Mouse (Mus musculus) heart, postnatal 0 days (tissue): Measurements from ENCODE around the gene Kyat3. TPM values are rescaled to one million over a fixed set of nuclear protein-coding genes. Genes with fewer than 3 reads are reported as not detected.
A peak's percentile ranks its signal among the peaks of the same experiment; 100 is the strongest.

Experiments
- ATAC-seq: fragments of 200-750 bp; cut with Nextera tagmentation; 2 replicates; pipeline ENCODE4 v1.8.0; 2017; ENCODE audit warnings: low read depth, moderate number of reproducible peaks, moderate library complexity; ENCODE audit not compliant: insufficient read depth
- DNase-seq: peaks from one replicate; pipeline ENCODE4 v3.0.0-alpha.2; 2016; ENCODE audit warnings: low spot score
- H3K27ac ChIP-seq: fragments of 300-500 bp; sonication (generic); 2 replicates; pipeline ENCODE4 v1.5.1; 2014; ENCODE audit warnings: low read depth, mild to moderate bottlenecking
- H3K27me3 ChIP-seq: fragments of 300-500 bp; sonication (generic); 2 replicates; pipeline ENCODE4 v1.6.1; 2014; ENCODE audit warnings: low read length, mixed read lengths; ENCODE audit not compliant: control insufficient read depth, insufficient read depth
- H3K36me3 ChIP-seq: fragments of 300-500 bp; sonication (generic); replicated peaks from 2 replicates; pipeline ENCODE4 v1.6.1; 2014; ENCODE audit warnings: low read length, mixed read lengths; ENCODE audit not compliant: control insufficient read depth, insufficient read depth
- H3K4me1 ChIP-seq: fragments of 300-500 bp; sonication (generic); 2 replicates; pipeline ENCODE4 v1.6.1; 2014; ENCODE audit warnings: antibody characterized with exemption; ENCODE audit not compliant: control insufficient read depth, insufficient read depth
- H3K4me2 ChIP-seq: fragments of 300-500 bp; sonication (generic); 2 replicates; pipeline ENCODE4 v1.6.1; 2014; ENCODE audit warnings: low read depth, mild to moderate bottlenecking, low read length, moderate library complexity
- H3K4me3 ChIP-seq: fragments of 300-500 bp; sonication (generic); 2 replicates; pipeline ENCODE4 v1.5.1; 2014; ENCODE audit warnings: low read depth, low read length
- H3K9ac ChIP-seq: fragments of 300-500 bp; sonication (generic); replicated peaks from 2 replicates; pipeline ENCODE4 v1.6.1; 2014; ENCODE audit warnings: low read depth, low read length, mixed read lengths
- H3K9me3 ChIP-seq: fragments of 300-500 bp; sonication (generic); replicated peaks from 2 replicates; pipeline ENCODE4 v1.6.1; 2016; ENCODE audit warnings: low read length; ENCODE audit not compliant: control insufficient read depth
- CTCF ChIP-seq: IDR thresholded peaks from 2 replicates; pipeline ENCODE4 v1.5.1; 2016; ENCODE audit warnings: antibody characterized with exemption, control low read depth, low read depth
- EP300 ChIP-seq: IDR thresholded peaks from 2 replicates; pipeline ENCODE4 v1.6.1; 2016; ENCODE audit warnings: antibody characterized with exemption, low read depth
- WGBS: fragments of 180-500 bp; shearing (Covaris S2); extraction: QIAGEN DNeasy Blood & Tissue Kit; methylation state at CpG from one replicate; pipeline ENCODE4 v1.1.7; 2014; 5-methylcytosine and 5-hydroxymethylcytosine counted together
- polyA plus RNA-seq: library from polyadenylated mRNA; unstranded; fragments of >200 nt; fragmentation: Nextera tagmentation; extraction: Ambion mirVana; gene quantifications from 2 replicates; pipeline ENCODE4 v1.2.1, GENCODE M21; 2015
- total RNA-seq: library from RNA; depleted of rRNA; stranded (reverse); fragments of >200 nt; gene quantifications from 2 replicates; pipeline ENCODE4 v1.2.3, GENCODE M21; 2014; ENCODE audit warnings: low replicate concordance

Gene Kyat3
- total and polyA plus RNA-seq, 2 experiments from 2014 or later: 12.8 to 19.5 TPM

DNA sequence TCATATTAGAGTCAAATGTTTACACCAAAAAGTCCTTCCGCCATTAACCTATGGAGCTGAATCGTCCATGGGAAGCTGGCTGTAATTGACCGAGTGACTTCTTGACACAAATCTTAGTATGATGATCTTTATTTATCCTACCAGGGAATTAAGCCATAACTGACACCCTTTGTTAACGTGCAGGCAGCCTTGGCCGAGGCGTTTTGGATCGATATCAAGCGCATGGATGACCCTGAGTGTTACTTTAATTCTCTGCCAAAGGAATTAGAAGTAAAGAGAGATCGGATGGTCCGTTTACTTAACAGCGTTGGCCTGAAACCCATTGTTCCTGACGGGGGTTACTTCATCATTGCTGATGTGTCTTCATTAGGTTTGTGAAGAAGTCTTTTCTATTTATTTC, 33.4 kb downstream of the Kyat3 start:
- H3K9me3 ChIP-seq: no peaks in the 10 kb centered on the region
- WGBS: 86% methylated on average over 12 of the region's 12 CpGs
- TF ChIP-seq EP300 (no peak), CTCF (no peak)
- H3K27me3 ChIP-seq: no peaks in the 10 kb centered on the region
- H3K4me1 ChIP-seq: no peaks in the 10 kb centered on the region
- no peak overlapping the region for H3K27ac ChIP-seq
- no peak overlapping the region for H3K4me2 ChIP-seq
- no peak for DNase-seq
- no peak overlapping the region for H3K9ac ChIP-seq
- H3K4me3 ChIP-seq: no peak overlapping the region
- ATAC-seq: no peak
- H3K36me3 ChIP-seq: 0 out of 2 replicates have a peak, but pooled peaks cover 10% of the 10 kb centered on the region

GRCm38 (mm10) chr3:142740896-142741295, 40.0 kb downstream of the Kyat3 start:
- Histone ChIP-seq H3K36me3 (0 out of 2 replicates have a peak, but pooled peaks cover 4% of the 10 kb centered on the region), H3K9me3 (no peaks in the 10 kb centered on the region), H3K27me3 (no peaks in the 10 kb centered on the region), H3K27ac (no peak overlapping the region), H3K4me1 (no peaks in the 10 kb centered on the region), H3K9ac (no peak overlapping the region), H3K4me3 (no peak overlapping the region), H3K4me2 (no peak overlapping the region)
- DNase-seq: no peak
- ATAC-seq: no peak
- WGBS: 54% methylated on average over 7 of the region's 7 CpGs
- TF ChIP-seq EP300 (no peak), CTCF (no peak)

DNA sequence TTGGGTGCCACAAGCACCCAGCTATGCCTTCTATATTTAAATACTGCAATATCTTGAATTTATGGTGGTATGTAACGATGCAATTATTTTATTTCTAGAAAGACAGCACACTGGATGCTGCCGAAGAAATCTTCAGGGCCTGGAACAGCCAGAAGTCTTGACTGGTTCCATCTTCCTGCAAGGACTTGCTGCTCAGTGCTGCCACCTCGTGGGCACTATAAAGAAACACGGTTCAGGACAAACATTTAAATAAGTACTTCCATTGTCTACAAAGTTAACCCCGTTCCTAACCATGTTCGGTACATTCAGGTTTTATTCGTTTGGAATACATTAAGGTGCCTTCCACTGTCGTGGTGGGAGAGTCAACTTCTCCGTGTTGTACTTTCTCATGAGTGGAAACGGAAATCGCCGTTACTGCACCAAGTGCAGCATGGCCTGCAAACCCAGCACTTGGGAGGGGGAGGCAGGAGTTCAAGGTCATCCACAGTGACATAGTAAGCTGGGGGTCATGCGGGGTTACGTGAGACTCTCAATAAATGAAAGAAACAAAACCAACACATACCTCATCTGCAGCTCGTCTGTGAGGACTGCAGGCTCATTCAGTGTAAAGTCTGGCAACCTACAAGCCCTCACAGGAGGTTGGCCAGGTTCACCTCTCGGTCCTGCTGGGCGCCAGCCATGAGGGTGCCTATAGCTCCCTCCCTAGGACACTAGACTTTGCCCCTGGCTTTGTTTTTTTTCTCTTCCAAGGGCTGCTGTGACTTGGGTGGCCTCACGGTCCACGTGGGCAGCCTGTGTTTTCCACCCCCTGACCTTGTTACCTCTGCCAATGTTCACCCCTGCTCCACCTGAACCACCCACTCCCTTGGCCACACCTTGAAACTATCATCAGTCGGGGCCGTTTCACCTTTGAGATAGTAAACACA, 43.4 kb downstream of the Kyat3 start:
- Histone ChIP-seq H3K36me3 (no peaks in the 10 kb centered on the region), H3K4me2 (no peak overlapping the region), H3K9me3 (no peaks in the 10 kb centered on the region), H3K27me3 (no peaks in the 10 kb centered on the region), H3K4me3 (no peak overlapping the region), H3K9ac (no peak overlapping the region), H3K4me1 (no peaks in the 10 kb centered on the region), H3K27ac (no peak overlapping the region)
- DNase-seq (peak; percentile 49), ATAC-seq (no peak)
- 57% methylated on average over 21 of the region's 21 CpGs for WGBS
- TF ChIP-seq EP300: no peak
- TF ChIP-seq CTCF: peak; percentile 91

- Histone ChIP-seq H3K4me2 (no peak overlapping the region), H3K4me1 (no peaks in the 10 kb centered on the region), H3K27ac (no peak overlapping the region), H3K9me3 (no peaks in the 10 kb centered on the region), H3K27me3 (no peaks in the 10 kb centered on the region), H3K4me3 (no peak overlapping the region), H3K36me3 (no peaks in the 10 kb centered on the region), H3K9ac (no peak overlapping the region)
- TF ChIP-seq EP300 (no peak), CTCF (no peak)
- 96% methylated on average over 2 of the region's 2 CpGs for WGBS
- ATAC-seq: no peak
- DNase-seq: no peak
These were observed 44.2 kb downstream of the Kyat3 start for GRCm38 (mm10) chr3:142745076-142745475.

GRCm38 (mm10) chr3:142747673-142748072, 46.8 kb downstream of the Kyat3 start:
- Histone ChIP-seq H3K27me3 (no peaks in the 10 kb centered on the region), H3K36me3 (no peaks in the 10 kb centered on the region), H3K4me1 (no peaks in the 10 kb centered on the region), H3K27ac (no peak overlapping the region), H3K4me2 (no peak overlapping the region), H3K9ac (no peak overlapping the region), H3K9me3 (no peaks in the 10 kb centered on the region), H3K4me3 (no peak overlapping the region)
- TF ChIP-seq EP300: no peak
- TF ChIP-seq CTCF: no peak
- ATAC-seq (no peak), DNase-seq (no peak)
- 93% methylated on average over 7 of the region's 7 CpGs for WGBS

- DNase-seq (no peak), ATAC-seq (no peak)
- H3K36me3 ChIP-seq: no peaks in the 10 kb centered on the region
- no peak for TF ChIP-seq CTCF
- no peak for TF ChIP-seq EP300
- no peaks in the 10 kb centered on the region for H3K4me1 ChIP-seq
- no peak overlapping the region for H3K4me3 ChIP-seq
- H3K27ac ChIP-seq: no peak overlapping the region
- H3K4me2 ChIP-seq: no peak overlapping the region
- no peak overlapping the region for H3K9ac ChIP-seq
- 72% methylated on average over 16 of the region's 16 CpGs for WGBS
- no peaks in the 10 kb centered on the region for H3K9me3 ChIP-seq
- H3K27me3 ChIP-seq: no peaks in the 10 kb centered on the region
These were observed 48.3 kb downstream of the Kyat3 start for GRCm38 (mm10) chr3:142749131-142749530.
